Mouse (Mus musculus) lung, embryonic 15.5 days (tissue): Measurements from ENCODE around the gene Rapgefl1. TPM values are rescaled to one million over a fixed set of nuclear protein-coding genes. Genes with fewer than 3 reads are reported as not detected.

Experiments used
- ATAC-seq: fragments of 200-750 bp; cut with Nextera tagmentation; 2 replicates; pipeline ENCODE4 v1.8.0; 2017; ENCODE audit warnings: moderate number of reproducible peaks, borderline replicate concordance; ENCODE audit not compliant: low FRiP score, low TSS enrichment; ENCODE audit errors: extremely low read depth
- H3K27ac ChIP-seq: fragments of 300-500 bp; sonication (generic); 2 replicates; pipeline ENCODE4 v1.5.1; 2015; ENCODE audit warnings: moderate library complexity, mild to moderate bottlenecking, inconsistent platforms
- H3K27me3 ChIP-seq: fragments of 300-500 bp; sonication (generic); 2 replicates; pipeline ENCODE4 v1.6.1; 2015; ENCODE audit warnings: inconsistent platforms
- H3K36me3 ChIP-seq: fragments of 300-500 bp; sonication (generic); 2 replicates; pipeline ENCODE4 v1.6.1; 2015; ENCODE audit warnings: inconsistent platforms
- H3K4me1 ChIP-seq: fragments of 300-500 bp; sonication (generic); 2 replicates; pipeline ENCODE4 v1.6.1; 2015; ENCODE audit warnings: inconsistent platforms
- H3K4me2 ChIP-seq: fragments of 300-500 bp; sonication (generic); 2 replicates; pipeline ENCODE4 v1.6.1; 2015; ENCODE audit warnings: inconsistent platforms, mild to moderate bottlenecking, moderate library complexity
- H3K4me3 ChIP-seq: fragments of 300-500 bp; sonication (generic); 2 replicates; pipeline ENCODE4 v1.5.1; 2015; ENCODE audit warnings: mild to moderate bottlenecking, inconsistent platforms
- H3K9ac ChIP-seq: fragments of 300-500 bp; sonication (generic); 2 replicates; pipeline ENCODE4 v1.6.1; 2015; ENCODE audit warnings: inconsistent platforms
- H3K9me3 ChIP-seq: fragments of 300-500 bp; sonication (generic); 2 replicates; pipeline ENCODE4 v1.6.1; 2016; ENCODE audit warnings: inconsistent platforms
- WGBS: fragments of 180-500 bp; shearing (Covaris S2); methylation state at CpG from one replicate; pipeline ENCODE4 v1.1.7; 2015; 5-methylcytosine and 5-hydroxymethylcytosine counted together
- polyA plus RNA-seq: library from polyadenylated mRNA; unstranded; fragments of >200 nt; fragmentation: Nextera tagmentation; extraction: Ambion mirVana; gene quantifications from 2 replicates; pipeline ENCODE4 v1.2.1, GENCODE M21; 2015

The Rapgefl1 gene
- polyA plus RNA-seq, 1 experiment from 2014 or later: 1.4 TPM

- H3K9ac ChIP-seq: peak within 1 kb of the TSS; percentile 97
- peak within 1 kb of the TSS; percentile 100 for H3K27ac ChIP-seq
- H3K4me2 ChIP-seq: peak within 1 kb of the TSS; percentile 84
- under 1% methylated on average over 56 of the region's 89 CpGs for WGBS
- ATAC-seq: peak; percentile 75
- peak within 1 kb of the TSS; percentile 81 for H3K4me3 ChIP-seq
- H3K36me3 ChIP-seq: peaks cover 16% of the 10 kb centered on the region
- peaks cover 34% of the 10 kb centered on the region for H3K4me1 ChIP-seq
- H3K27me3 ChIP-seq: no peaks in the 10 kb centered on the region
- H3K9me3 ChIP-seq: no peaks in the 10 kb centered on the region
These were observed 41.4 kb upstream of the Rapgefl1 start, which contains the start of gene Msl1 for GRCm38 (mm10) chr11:98795015-98795713. Msl1 (plus strand) TSS chr11:98795516.

GRCm38 (mm10) chr11:98795714-98796514 is 40.7 kb upstream of the Rapgefl1 start:
- peak overlapping the region; percentile 81 for H3K4me3 ChIP-seq
- H3K9me3 ChIP-seq: no peaks in the 10 kb centered on the region
- no peaks in the 10 kb centered on the region for H3K27me3 ChIP-seq
- peak; percentile 55; the same call in 1 of the 2 replicates for ATAC-seq
- peaks cover 24% of the 10 kb centered on the region for H3K36me3 ChIP-seq
- peak overlapping the region; percentile 97 for H3K9ac ChIP-seq
- H3K4me2 ChIP-seq: peak overlapping the region; percentile 84
- under 1% methylated on average over 42 of the region's 74 CpGs for WGBS
- peak overlapping the region; percentile 100 for H3K27ac ChIP-seq
- H3K4me1 ChIP-seq: peaks cover 34% of the 10 kb centered on the region

- H3K36me3 ChIP-seq: peaks cover 31% of the 10 kb centered on the region
- H3K4me1 ChIP-seq: peaks cover 34% of the 10 kb centered on the region
- WGBS: 2% methylated on average over 23 of the region's 23 CpGs
- H3K9ac ChIP-seq: peak overlapping the region; percentile 97
- H3K27me3 ChIP-seq: no peaks in the 10 kb centered on the region
- peak; percentile 10; the same call in 1 of the 2 replicates for ATAC-seq
- H3K27ac ChIP-seq: peak overlapping the region; percentile 100
- peak overlapping the region; percentile 81 for H3K4me3 ChIP-seq
- no peaks in the 10 kb centered on the region for H3K9me3 ChIP-seq
- H3K4me2 ChIP-seq: peak overlapping the region; percentile 84
These were observed 39.9 kb upstream of the Rapgefl1 start for GRCm38 (mm10) chr11:98796515-98797216.

GRCm38 (mm10) chr11:98797306-98797705 is 39.3 kb upstream of the Rapgefl1 start:
- Histone ChIP-seq H3K9ac (peak overlapping the region; percentile 97), H3K27me3 (no peaks in the 10 kb centered on the region), H3K4me1 (peaks cover 34% of the 10 kb centered on the region), H3K4me3 (peak overlapping the region; percentile 81), H3K9me3 (no peaks in the 10 kb centered on the region), H3K36me3 (peaks cover 38% of the 10 kb centered on the region), H3K4me2 (peak overlapping the region; percentile 84), H3K27ac (peak overlapping the region; percentile 100)
- 2% methylated on average over 5 of the region's 5 CpGs for WGBS
- no peak for ATAC-seq

- Histone ChIP-seq H3K27me3 (no peaks in the 10 kb centered on the region), H3K4me1 (peaks cover 30% of the 10 kb centered on the region), H3K36me3 (peaks cover 43% of the 10 kb centered on the region), H3K4me2 (peak overlapping the region; percentile 84), H3K9me3 (no peaks in the 10 kb centered on the region), H3K4me3 (peak overlapping the region; percentile 81), H3K9ac (peak overlapping the region; percentile 97), H3K27ac (peak overlapping the region; percentile 100)
- ATAC-seq: no peak
- WGBS: 40% methylated on average over 4 of the region's 4 CpGs
These were observed 38.7 kb upstream of the Rapgefl1 start for GRCm38 (mm10) chr11:98797909-98798308.

- Histone ChIP-seq H3K36me3 (peaks cover 82% of the 10 kb centered on the region), H3K9ac (no peak within 1 kb of the TSS), H3K27ac (no peak within 1 kb of the TSS), H3K4me2 (no peak within 1 kb of the TSS), H3K4me3 (no peak within 1 kb of the TSS), H3K27me3 (no peaks in the 10 kb centered on the region), H3K4me1 (peaks cover 9% of the 10 kb centered on the region; the same call in 1 of the 2 replicates), H3K9me3 (no peaks in the 10 kb centered on the region)
- 88% methylated on average over 5 of the region's 5 CpGs for WGBS
- ATAC-seq: no peak
These were observed 32.0 kb upstream of the Rapgefl1 start, which contains the start of gene Casc3 for GRCm38 (mm10) chr11:98804605-98805004. Casc3 (plus strand) TSS chr11:98804905.

GRCm38 (mm10) chr11:98808417-98808816 is 28.2 kb upstream of the Rapgefl1 start:
- H3K36me3 ChIP-seq: peaks cover 66% of the 10 kb centered on the region
- H3K9ac ChIP-seq: no peak overlapping the region
- H3K4me3 ChIP-seq: no peak overlapping the region
- H3K27ac ChIP-seq: no peak overlapping the region; the same call in 1 of the 2 replicates
- no peak for ATAC-seq
- 51% methylated on average over 2 of the region's 2 CpGs for WGBS
- H3K4me2 ChIP-seq: no peak overlapping the region
- peaks cover 19% of the 10 kb centered on the region for H3K4me1 ChIP-seq
- no peaks in the 10 kb centered on the region for H3K27me3 ChIP-seq
- H3K9me3 ChIP-seq: no peaks in the 10 kb centered on the region

GRCm38 (mm10) chr11:98809457-98810290 is 26.9 kb upstream of the Rapgefl1 start:
- peak; percentile 98 for ATAC-seq
- Histone ChIP-seq H3K4me1 (peaks cover 19% of the 10 kb centered on the region), H3K27ac (peak overlapping the region; percentile 98), H3K9ac (peak overlapping the region; percentile 88), H3K36me3 (peaks cover 66% of the 10 kb centered on the region), H3K9me3 (no peaks in the 10 kb centered on the region), H3K4me3 (peak overlapping the region; percentile 85), H3K27me3 (no peaks in the 10 kb centered on the region), H3K4me2 (peak overlapping the region; percentile 81)
- WGBS: under 1% methylated on average over 83 of the region's 84 CpGs

- 27% methylated on average over 7 of the region's 7 CpGs for WGBS
- Histone ChIP-seq H3K4me1 (peaks cover 19% of the 10 kb centered on the region), H3K27me3 (no peaks in the 10 kb centered on the region), H3K9me3 (no peaks in the 10 kb centered on the region), H3K27ac (peak overlapping the region; percentile 98), H3K9ac (peak overlapping the region; percentile 88), H3K36me3 (peaks cover 61% of the 10 kb centered on the region), H3K4me2 (peak overlapping the region; percentile 81), H3K4me3 (peak overlapping the region; percentile 85)
- no peak for ATAC-seq
These were observed 25.9 kb upstream of the Rapgefl1 start for GRCm38 (mm10) chr11:98810686-98811085.

- H3K4me2 ChIP-seq: no peak overlapping the region
- H3K27me3 ChIP-seq: no peaks in the 10 kb centered on the region
- H3K27ac ChIP-seq: no peak overlapping the region
- 91% methylated on average over 1 of the region's 1 CpGs for WGBS
- H3K4me1 ChIP-seq: no peaks in the 10 kb centered on the region
- ATAC-seq: no peak
- 0 out of 2 replicates have a peak, but pooled peaks cover 4% of the 10 kb centered on the region for H3K9me3 ChIP-seq
- no peak overlapping the region for H3K4me3 ChIP-seq
- no peak overlapping the region for H3K9ac ChIP-seq
- H3K36me3 ChIP-seq: peaks cover 82% of the 10 kb centered on the region
These were observed 19.8 kb upstream of the Rapgefl1 start for GRCm38 (mm10) chr11:98816706-98817239.
